Mouse (Mus musculus) B cell, adult 2 months (primary cell): ENCODE data around the gene Agrp.
A peak's percentile ranks its signal among the peaks of the same experiment; 100 is the strongest.
"Not testable (repeated sequence)": the region's sequence is repeated elsewhere in the genome, so short reads cannot be mapped to it uniquely, and the experiment has no call there.

ENCODE experiments used
- DNase-seq, 2 experiments: peaks; one replicate each; pipeline ENCODE4 v3.0.0; 2022

Gene Agrp

DNA sequence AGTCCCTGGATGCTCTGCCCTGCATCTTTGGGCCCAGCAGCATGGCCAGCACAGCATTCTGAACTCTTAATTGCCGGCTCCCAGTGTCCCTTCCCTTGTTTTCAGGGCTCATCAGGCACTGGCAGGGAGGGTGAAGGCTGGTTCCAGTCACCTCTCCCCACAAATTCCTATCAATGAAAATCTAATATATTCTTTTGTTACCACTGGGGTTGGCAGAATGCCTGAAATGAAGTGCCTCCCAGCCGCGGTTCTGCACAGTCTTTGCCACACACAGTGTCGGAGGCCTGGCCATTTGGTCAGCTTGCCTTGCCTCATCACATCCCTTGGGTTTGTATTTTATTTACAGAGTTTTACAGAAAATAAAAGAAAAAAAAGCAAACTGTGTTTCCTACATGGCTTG lies 15.4 kb downstream of the Agrp start:
- no peak for DNase-seq

GRCm38 (mm10) chr8:105620946-105621720 lies 16.1 kb downstream of the Agrp start:
- DNase-seq = no peak

DNA sequence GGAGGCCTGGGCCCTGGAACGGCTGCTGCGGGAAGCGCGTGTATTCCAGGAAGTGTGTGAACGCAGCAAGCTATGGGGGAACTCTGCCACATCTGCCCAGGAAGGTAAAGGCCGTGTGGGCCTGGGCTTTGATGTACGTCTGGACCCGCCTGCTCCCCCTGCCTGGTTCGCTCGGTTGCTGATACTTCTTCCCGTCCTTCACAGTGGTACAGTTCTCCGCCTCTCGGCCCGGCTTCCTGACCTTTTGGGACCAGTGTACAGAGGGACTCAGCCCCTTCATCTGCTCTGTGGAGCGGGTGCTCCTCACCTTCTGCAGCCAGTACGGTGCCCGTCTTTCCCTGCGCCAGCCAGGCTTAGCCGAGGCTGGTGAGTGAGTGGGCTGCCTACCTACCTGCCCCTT lies 17.0 kb downstream of the Agrp start:
- no peak for DNase-seq

GRCm38 (mm10) chr8:105618892-105619591 lies 18.2 kb downstream of the Agrp start:
- DNase-seq = no peak

DNA sequence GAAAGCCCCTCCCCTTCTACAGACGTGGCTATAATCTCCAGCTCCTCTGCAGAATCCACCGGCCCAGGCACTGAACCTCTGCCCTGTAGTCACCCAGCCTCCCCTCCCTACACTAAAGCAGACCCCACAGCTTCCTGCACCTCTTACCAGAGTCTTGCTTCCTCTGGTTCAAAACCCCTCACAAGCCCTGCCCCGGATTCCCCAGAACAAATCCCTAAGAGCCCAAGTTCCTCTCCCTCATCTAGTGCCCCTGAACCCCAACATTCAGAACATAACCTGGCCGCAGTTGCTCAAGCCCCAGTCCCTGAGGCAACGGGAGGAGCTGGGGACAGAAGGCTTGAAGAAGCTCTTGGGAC lies 18.9 kb downstream of the Agrp start:
- no peak for DNase-seq

DNA sequence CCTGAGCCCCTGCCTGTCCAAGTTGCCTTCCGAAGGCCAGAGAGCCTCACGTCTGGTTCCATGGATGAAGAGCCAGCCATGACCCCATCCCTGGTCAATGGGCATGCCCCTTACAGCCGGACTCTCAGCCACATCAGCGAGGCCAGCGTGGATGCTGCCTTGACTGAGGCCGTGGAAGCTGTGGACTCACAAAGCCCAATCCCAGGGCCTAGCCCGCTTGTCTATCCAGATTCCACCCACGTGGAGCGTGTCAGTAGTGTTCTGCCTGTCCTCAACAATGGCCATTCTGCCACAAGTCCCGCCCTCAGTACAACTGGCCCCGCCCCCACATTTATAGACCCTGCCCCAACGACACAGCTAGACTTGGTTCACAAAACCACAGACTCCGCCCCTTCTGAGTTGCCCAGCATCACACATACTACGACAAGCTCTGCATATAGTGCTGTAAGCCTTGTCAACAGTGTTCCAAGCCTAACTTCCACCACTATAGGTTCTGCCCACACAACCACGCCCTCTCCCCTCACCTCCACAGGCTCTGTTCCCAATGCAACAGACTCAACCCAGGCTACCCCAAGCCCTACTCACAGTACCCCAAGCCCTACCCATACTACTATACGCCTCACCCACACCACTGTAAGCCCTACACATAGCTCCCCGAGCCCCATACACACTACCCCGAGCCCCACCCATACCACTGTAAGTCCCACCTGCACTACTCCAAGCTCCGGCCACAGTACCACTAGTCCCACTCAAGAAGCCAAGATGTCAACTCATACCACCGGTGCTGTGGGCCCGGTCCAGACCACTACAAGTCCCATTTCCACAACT lies 19.5 kb downstream of the Agrp start:
- DNase-seq = no peak

DNA sequence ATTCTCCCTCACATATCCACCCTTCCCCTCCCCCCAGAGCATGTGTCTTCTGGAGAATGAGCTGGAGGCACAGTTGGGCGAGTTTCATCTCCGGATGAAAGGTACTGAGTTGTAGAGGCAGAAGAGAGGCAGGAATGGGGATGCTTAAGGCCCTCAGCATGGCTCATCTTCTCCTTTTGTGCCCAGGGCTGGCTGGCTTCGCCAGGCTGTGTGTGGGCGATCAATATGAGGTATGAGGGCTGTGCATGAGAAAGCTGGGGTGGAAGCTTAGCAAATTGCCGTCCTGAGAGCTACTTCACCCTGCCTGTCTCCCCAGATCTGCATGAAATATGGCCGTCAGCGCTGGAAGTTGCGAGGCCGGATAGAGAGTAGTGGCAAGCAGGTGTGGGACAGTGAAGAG lies 21.3 kb downstream of the Agrp start:
- no peak for DNase-seq

GRCm38 (mm10) chr8:105613830-105614511 lies 23.2 kb downstream of the Agrp start:
- DNase-seq = peak; percentile 43 to 48

GRCm38 (mm10) chr8:105613037-105613436 lies 24.2 kb downstream of the Agrp start:
- DNase-seq = peak in 1 of 2 experiments; percentile 32

- DNase-seq = no peak
Observed at GRCm38 (mm10) chr8:105611836-105612235, 25.4 kb downstream of the Agrp start.

DNA sequence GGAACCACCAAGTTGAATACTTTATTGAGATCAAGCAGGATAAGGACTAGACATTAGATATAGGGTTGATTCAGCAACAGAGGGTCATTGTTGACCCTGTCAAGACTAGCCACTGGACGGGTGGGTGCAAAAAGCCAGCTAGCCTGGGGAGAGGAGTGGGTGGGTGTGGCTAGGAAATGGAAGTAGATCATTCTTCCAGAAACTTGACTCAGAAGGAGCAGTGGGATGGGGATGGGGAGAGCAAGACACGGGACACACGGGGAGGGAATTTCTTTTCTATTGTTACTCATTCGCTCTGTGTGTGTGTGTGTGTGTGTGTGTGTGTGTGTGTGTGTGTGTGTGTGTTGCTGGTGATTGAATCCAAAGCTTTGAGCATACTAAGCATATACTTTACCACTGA lies 27.4 kb downstream of the Agrp start:
- no peak for DNase-seq

DNA sequence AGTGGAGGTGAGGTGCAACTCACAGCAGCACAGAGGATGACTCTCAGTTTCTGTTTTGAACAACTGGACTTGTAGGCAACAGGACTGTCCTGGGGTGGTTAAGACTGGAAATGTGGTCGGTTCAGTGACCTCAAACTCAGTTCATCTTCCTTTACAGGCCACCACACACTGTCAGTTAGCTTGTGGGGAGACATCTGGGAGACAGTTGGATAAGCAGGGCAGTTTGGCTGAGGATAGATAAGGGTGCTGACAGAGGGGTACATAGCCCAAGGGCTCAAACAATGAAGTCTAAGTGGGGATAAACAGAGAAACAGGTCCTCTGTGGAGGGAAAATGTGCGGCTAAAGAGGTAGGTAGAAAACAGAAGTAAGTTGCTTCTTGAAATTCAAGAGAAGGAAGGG lies 27.8 kb downstream of the Agrp start:
- DNase-seq = no peak

GRCm38 (mm10) chr8:105607684-105608083 lies 29.5 kb downstream of the Agrp start:
- DNase-seq = peak; percentile 58 to 61

DNA sequence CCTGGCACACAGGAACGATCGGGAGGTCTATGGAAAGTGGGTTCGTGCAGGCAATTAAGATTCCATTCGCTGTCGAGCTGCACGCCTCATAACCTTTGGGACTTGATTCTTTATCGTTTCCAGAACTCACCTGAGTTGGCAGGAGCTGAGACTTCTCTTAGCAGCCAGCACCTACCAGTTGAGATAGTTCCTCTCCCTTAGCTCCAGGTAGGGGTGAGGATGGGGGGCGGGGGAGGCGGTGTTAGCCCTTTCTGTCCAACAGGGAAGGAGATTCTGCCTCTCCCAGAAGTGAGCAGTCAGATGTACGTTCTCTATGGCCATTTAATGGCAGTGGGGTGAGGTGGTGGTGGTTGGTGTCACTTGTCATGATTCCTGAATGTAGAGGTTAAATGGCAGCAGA lies 30.1 kb downstream of the Agrp start:
- no peak for DNase-seq

- peak; percentile 85 to 86 for DNase-seq
Observed at GRCm38 (mm10) chr8:105606189-105607023, 30.8 kb downstream of the Agrp start.

DNA sequence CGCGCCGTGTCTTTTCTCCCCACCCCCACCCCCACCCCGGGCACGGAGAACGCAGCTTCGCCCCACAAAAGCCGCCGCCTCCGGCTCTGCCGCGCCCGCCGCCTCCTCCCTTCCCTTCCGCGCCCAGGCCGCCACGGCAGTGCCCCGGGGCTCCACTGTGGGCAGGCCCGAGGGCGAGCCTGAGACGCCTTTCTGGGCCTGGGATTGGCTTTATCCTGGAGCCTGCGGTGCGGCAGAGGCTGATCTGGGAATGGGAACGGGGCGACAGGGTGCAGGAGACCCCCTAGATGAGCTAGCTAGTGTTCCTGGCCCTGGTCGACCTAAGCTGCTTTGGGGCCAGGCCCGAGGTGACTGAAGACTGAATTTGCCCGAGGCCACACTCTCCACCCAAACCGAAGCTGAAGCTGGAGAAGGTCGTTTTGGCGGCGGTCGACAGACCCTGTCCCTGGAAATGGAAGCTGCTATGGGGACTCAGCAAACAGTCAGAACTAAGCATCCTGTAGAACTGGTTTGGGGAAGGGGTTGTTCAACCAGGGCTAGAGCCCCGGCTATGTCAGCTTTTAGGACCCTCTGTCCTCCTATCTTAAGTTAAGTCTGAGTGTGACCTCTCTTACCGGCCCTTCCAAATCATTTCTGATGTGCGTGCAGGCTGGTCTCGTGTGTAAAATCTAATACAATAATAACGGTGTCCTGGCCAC lies 31.6 kb downstream of the Agrp start:
- DNase-seq = peak; percentile 47 to 56

GRCm38 (mm10) chr8:105604804-105605381 lies 32.3 kb downstream of the Agrp start, which contains the start of gene Ripor1:
TSS of gene Ripor1 (plus strand) at chr8:105605255.
- DNase-seq = peak; percentile 80 to 84

GRCm38 (mm10) chr8:105602540-105602939 lies 34.7 kb downstream of the Agrp start:
- DNase-seq = not testable (repeated sequence)

DNA sequence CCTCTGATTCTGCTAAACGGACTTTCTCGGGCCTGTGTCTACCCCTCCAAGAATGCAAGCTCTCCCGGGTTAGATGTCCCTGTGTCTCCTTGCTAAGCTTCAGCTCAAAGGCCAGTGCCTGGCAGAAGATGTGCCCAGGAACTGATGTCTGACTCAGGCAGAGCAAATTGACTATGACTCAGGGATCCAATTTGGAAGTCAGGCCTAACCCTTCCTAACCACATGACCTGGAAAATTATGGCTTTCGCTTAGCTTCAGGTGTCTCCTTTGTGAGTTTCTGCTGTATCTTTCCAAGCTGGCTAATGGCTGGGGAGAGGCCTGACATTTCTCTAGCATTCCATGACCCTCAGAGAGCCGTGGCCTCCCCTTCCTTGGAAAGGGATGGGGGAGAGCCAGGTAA lies 35.9 kb downstream of the Agrp start:
- DNase-seq = no peak

DNA sequence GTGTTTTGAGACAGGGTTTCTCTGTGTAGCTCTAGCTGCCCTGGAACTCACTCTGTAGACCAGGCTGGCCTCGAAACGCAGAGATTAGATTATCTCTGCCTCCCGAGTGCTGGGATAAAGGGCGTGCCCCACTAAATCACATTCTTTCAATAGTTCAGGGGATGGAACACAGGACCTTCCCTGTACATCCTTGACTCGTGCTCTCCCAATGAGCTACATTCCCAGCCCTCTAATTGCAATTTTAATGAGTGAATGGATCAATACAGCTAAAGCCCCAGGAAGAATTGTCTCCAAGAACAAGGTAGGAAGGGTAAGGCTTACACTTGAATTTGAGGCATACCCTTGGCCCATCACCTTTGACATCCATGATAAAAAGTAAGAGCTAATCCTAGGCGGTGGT lies 38.4 kb downstream of the Agrp start:
- no peak for DNase-seq
